Mouse (Mus musculus) adrenal gland, adult 2 months (tissue): ENCODE results near the gene Prss16. TPM values are rescaled to one million over a fixed set of nuclear protein-coding genes. Genes with fewer than 3 reads are reported as not detected.
A peak's percentile ranks its signal among the peaks of the same experiment; 100 is the strongest.

Source experiments
- DNase-seq: peaks from one replicate; pipeline ENCODE4 v3.0.0; 2021
- long read RNA-seq: library from polyadenylated mRNA; stranded (forward); transcript quantifications from one replicate; pipeline ENCODE4 v2.0.0, GENCODE M21; 2021
- polyA plus RNA-seq: library from polyadenylated mRNA; depleted of rRNA; stranded (reverse); fragments of >200 nt; gene quantifications from 2 replicates; pipeline ENCODE4 v1.2.3, GENCODE M21; 2012; rRNA removed
- total RNA-seq, 2 experiments: library from RNA; stranded (reverse); gene quantifications; 2 replicates each; pipeline ENCODE4 v1.2.3; 2021

Prss16 gene
- total RNA-seq (under 1 TPM in 1 of 2 experiments, not detected in 1; 0.61 TPM), polyA plus RNA-seq (0.35 and 1.0 TPM in 2 replicates)
- long read RNA-seq, result 0 reads

- DNase-seq, result no peak
Observed at GRCm38 (mm10) chr13:22009642-22010041, at the start of gene Prss16. Gene Prss16, minus strand, starts transcription at chr13:22009742.

- no peak for DNase-seq
Observed at GRCm38 (mm10) chr13:22053754-22054153, 44.2 kb upstream of the Prss16 start.

GRCm38 (mm10) chr13:22051523-22051859 lies 41.9 kb upstream of the Prss16 start:
- DNase-seq, result no peak

- peak; percentile 96 for DNase-seq
Observed at GRCm38 (mm10) chr13:22050591-22051522, 41.3 kb upstream of the Prss16 start.

GRCm38 (mm10) chr13:22049737-22050440 lies 40.3 kb upstream of the Prss16 start:
- DNase-seq, result peak; percentile 24

- no peak for DNase-seq
Observed at GRCm38 (mm10) chr13:22049041-22049440, 39.5 kb upstream of the Prss16 start.

- no peak for DNase-seq
Observed at GRCm38 (mm10) chr13:22045311-22045710, 35.8 kb upstream of the Prss16 start.

GRCm38 (mm10) chr13:22044432-22045155 lies 35.1 kb upstream of the Prss16 start:
- DNase-seq, result no peak

- DNase-seq, result no peak
Observed at GRCm38 (mm10) chr13:22043503-22044431, 34.2 kb upstream of the Prss16 start.

- DNase-seq, result peak; percentile 93
Observed at GRCm38 (mm10) chr13:22042568-22043502, 33.3 kb upstream of the Prss16 start, which contains the start of the genes Hist1h2ag and Hist1h2bj. Gene Hist1h2ag, minus strand, starts transcription at chr13:22042944. Gene Hist1h2bj, plus strand, starts transcription at chr13:22043214.

GRCm38 (mm10) chr13:22041651-22042567 lies 32.4 kb upstream of the Prss16 start:
- DNase-seq, result no peak

GRCm38 (mm10) chr13:22041142-22041536 lies 31.6 kb upstream of the Prss16 start, which contains the start of gene Hist1h4i:
Gene Hist1h4i, minus strand, starts transcription at chr13:22041362.
- DNase-seq, result peak; percentile 95

- DNase-seq, result no peak
Observed at GRCm38 (mm10) chr13:22040464-22041141, 31.1 kb upstream of the Prss16 start.

- no peak for DNase-seq
Observed at GRCm38 (mm10) chr13:22039951-22040463, 30.5 kb upstream of the Prss16 start.

- no peak for DNase-seq
Observed at GRCm38 (mm10) chr13:22039364-22039763, 29.8 kb upstream of the Prss16 start.

GRCm38 (mm10) chr13:22037415-22037814 lies 27.9 kb upstream of the Prss16 start:
- DNase-seq, result no peak

GRCm38 (mm10) chr13:22036986-22037385 lies 27.4 kb upstream of the Prss16 start:
- DNase-seq, result no peak
